Mouse (Mus musculus) liver, embryonic 15.5 days (tissue): ENCODE data around the gene Retn. TPM values are rescaled to one million over a fixed set of nuclear protein-coding genes. Genes with fewer than 3 reads are reported as not detected.

ENCODE experiments used
- ATAC-seq: fragments of 200-750 bp; cut with Nextera tagmentation; 2 replicates; pipeline ENCODE4 v1.8.0; 2017; ENCODE audit warnings: moderate number of reproducible peaks, mild to moderate bottlenecking, moderate library complexity; ENCODE audit not compliant: insufficient read depth
- H3K27ac ChIP-seq: fragments of 300-500 bp; sonication (generic); replicated peaks from 2 replicates; pipeline ENCODE4 v1.5.1; 2015; ENCODE audit warnings: mild to moderate bottlenecking, inconsistent platforms
- H3K27me3 ChIP-seq: fragments of 300-500 bp; sonication (generic); 2 replicates; pipeline ENCODE4 v1.6.1; 2015; ENCODE audit warnings: mild to moderate bottlenecking, inconsistent platforms
- H3K36me3 ChIP-seq: fragments of 300-500 bp; sonication (generic); replicated peaks from 2 replicates; pipeline ENCODE4 v1.6.1; 2015; ENCODE audit warnings: moderate library complexity, mild to moderate bottlenecking, inconsistent platforms
- H3K4me1 ChIP-seq: fragments of 300-500 bp; sonication (generic); replicated peaks from 2 replicates; pipeline ENCODE4 v1.6.1; 2015; ENCODE audit warnings: inconsistent platforms
- H3K4me2 ChIP-seq: fragments of 300-500 bp; sonication (generic); 2 replicates; pipeline ENCODE4 v1.6.1; 2015; ENCODE audit warnings: moderate library complexity, mild to moderate bottlenecking, inconsistent platforms
- H3K4me3 ChIP-seq: fragments of 300-500 bp; sonication (generic); replicated peaks from 2 replicates; pipeline ENCODE4 v1.5.1; 2015; ENCODE audit warnings: mild to moderate bottlenecking, inconsistent platforms
- H3K9ac ChIP-seq: fragments of 300-500 bp; sonication (generic); 2 replicates; pipeline ENCODE4 v1.6.1; 2015; ENCODE audit warnings: moderate library complexity, mild to moderate bottlenecking, inconsistent platforms
- H3K9me3 ChIP-seq: fragments of 300-500 bp; sonication (generic); replicated peaks from 2 replicates; pipeline ENCODE4 v1.6.1; 2016; ENCODE audit warnings: inconsistent platforms
- WGBS: fragments of 180-500 bp; shearing (Covaris S2); methylation state at CpG from one replicate; pipeline ENCODE4 v1.1.7; 2015; ENCODE audit warnings: mixed read lengths; ENCODE audit not compliant: insufficient replicate concordance; 5-methylcytosine and 5-hydroxymethylcytosine counted together
- polyA plus RNA-seq: library from polyadenylated mRNA; unstranded; fragments of >200 nt; fragmentation: Nextera tagmentation; extraction: Ambion mirVana; gene quantifications from 2 replicates; pipeline ENCODE4 v1.2.1, GENCODE M21; 2015

Gene Retn
- polyA plus RNA-seq = not detected in 2 replicates

DNA sequence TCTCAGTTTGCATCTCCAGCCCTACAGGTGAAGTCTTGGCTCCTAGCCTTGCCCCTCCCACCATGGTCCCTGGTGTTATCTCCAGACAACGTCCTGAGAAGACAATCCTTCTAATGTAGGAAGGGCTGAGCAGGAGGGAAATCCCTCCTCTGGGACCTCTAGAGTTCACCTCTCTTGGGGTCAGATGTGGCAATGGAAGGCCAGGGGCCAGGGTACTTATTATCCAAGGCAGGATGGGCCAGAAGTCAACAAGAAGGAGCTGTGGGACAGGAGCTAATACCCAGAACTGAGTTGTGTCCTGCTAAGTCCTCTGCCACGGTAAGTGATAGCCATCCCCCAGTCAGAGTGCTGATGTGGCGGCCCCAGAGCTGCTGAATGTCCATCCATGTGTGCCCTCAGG, at the start of gene Retn:
TSS of gene Retn (plus strand) at position 245 of the 400 bp plus-strand sequence.
- 0 out of 2 replicates have a peak, but pooled peaks cover 4% of the 10 kb centered on the region for H3K27me3 ChIP-seq
- H3K4me2 ChIP-seq = no peak within 1 kb of the TSS
- no peaks in the 10 kb centered on the region for H3K36me3 ChIP-seq
- no peaks in the 10 kb centered on the region for H3K4me1 ChIP-seq
- 53% methylated on average over 3 of the region's 3 CpGs for WGBS
- no peak within 1 kb of the TSS for H3K4me3 ChIP-seq
- ATAC-seq = no peak
- H3K9me3 ChIP-seq = no peaks in the 10 kb centered on the region
- H3K27ac ChIP-seq = no peak within 1 kb of the TSS
- no peak within 1 kb of the TSS for H3K9ac ChIP-seq

GRCm38 (mm10) chr8:3606593-3606992, 49.0 kb upstream of the Retn start:
- no peak overlapping the region for H3K9ac ChIP-seq
- no peaks in the 10 kb centered on the region for H3K27me3 ChIP-seq
- H3K4me3 ChIP-seq = no peak overlapping the region
- WGBS = 35% methylated on average over 16 of the region's 16 CpGs
- H3K36me3 ChIP-seq = peaks cover 44% of the 10 kb centered on the region
- H3K27ac ChIP-seq = no peak overlapping the region
- no peaks in the 10 kb centered on the region for H3K9me3 ChIP-seq
- H3K4me1 ChIP-seq = peaks cover 7% of the 10 kb centered on the region; the same call in 1 of the 2 replicates
- H3K4me2 ChIP-seq = no peak overlapping the region
- no peak for ATAC-seq

GRCm38 (mm10) chr8:3607822-3608221, 47.7 kb upstream of the Retn start:
- H3K4me2 ChIP-seq = no peak overlapping the region
- no peaks in the 10 kb centered on the region for H3K27me3 ChIP-seq
- WGBS = 83% methylated on average over 7 of the region's 7 CpGs
- no peak overlapping the region for H3K4me3 ChIP-seq
- H3K36me3 ChIP-seq = peaks cover 56% of the 10 kb centered on the region
- no peak overlapping the region for H3K9ac ChIP-seq
- H3K9me3 ChIP-seq = no peaks in the 10 kb centered on the region
- ATAC-seq = no peak
- no peak overlapping the region for H3K27ac ChIP-seq
- H3K4me1 ChIP-seq = peaks cover 7% of the 10 kb centered on the region; the same call in 1 of the 2 replicates

- ATAC-seq = no peak
Observed at GRCm38 (mm10) chr8:3609046-3609815, 46.3 kb upstream of the Retn start.

GRCm38 (mm10) chr8:3609816-3610150, 45.8 kb upstream of the Retn start:
- Histone ChIP-seq H3K9me3 (no peaks in the 10 kb centered on the region), H3K9ac (no peak overlapping the region), H3K27me3 (no peaks in the 10 kb centered on the region), H3K4me3 (no peak overlapping the region), H3K27ac (no peak overlapping the region), H3K4me2 (no peak overlapping the region), H3K4me1 (peaks cover 7% of the 10 kb centered on the region; the same call in 1 of the 2 replicates), H3K36me3 (peaks cover 76% of the 10 kb centered on the region)
- no peak for ATAC-seq
- WGBS = 80% methylated on average over 6 of the region's 6 CpGs

More at GRCm38 (mm10) chr8:3609046-3609815, 46.3 kb upstream of the Retn start:
- Histone ChIP-seq H3K9me3 (no peaks in the 10 kb centered on the region), H3K4me3 (no peak overlapping the region), H3K4me1 (peaks cover 7% of the 10 kb centered on the region; the same call in 1 of the 2 replicates), H3K36me3 (peaks cover 70% of the 10 kb centered on the region), H3K27me3 (no peaks in the 10 kb centered on the region), H3K27ac (no peak overlapping the region), H3K4me2 (no peak overlapping the region), H3K9ac (no peak overlapping the region)
- WGBS = 81% methylated on average over 12 of the region's 12 CpGs

DNA sequence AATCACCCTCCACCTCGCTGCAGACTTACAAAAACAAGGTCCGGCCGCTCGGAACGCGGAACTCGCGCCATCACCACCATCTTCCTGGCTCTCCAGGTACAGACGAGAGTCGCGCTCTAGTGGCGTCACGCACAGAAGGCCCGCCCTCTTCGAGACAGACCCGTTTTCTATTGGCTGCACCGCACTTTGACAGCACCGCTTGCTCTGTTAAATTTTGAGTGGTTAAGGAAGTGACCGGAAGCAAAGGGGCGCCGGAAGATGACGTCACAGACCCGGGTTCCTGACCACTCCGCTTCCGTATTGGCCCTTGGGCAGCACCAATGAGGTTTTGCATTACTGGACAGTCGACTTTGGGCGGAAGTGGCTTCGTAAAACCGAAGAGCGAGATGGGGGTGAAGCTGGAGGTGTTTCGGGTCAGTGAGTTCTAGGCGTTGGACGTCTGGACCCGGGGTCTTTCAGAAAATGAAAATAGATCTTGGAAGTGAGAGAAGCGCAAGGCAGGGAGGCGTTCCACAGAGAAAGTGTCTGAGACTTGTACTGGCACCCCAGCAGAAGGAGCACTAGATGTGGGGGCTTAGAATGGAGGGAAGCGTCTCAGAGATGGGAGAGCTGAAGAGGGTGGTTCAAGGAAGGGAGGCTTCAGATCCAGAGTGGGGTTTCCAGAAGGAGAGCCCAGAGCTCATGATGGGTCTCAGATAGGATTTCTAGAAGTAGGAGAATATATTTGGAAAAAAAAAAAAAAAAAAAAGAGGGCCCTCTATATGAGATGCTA, 34.2 kb upstream of the Retn start, which contains the start of the genes Xab2 and Pet100:
TSS of gene Xab2 (minus strand) at position 118 of the 772 bp plus-strand sequence.
TSS of gene Pet100 (plus strand) at position 350 of the 772 bp plus-strand sequence.
- Histone ChIP-seq H3K4me1 (peaks cover 31% of the 10 kb centered on the region), H3K27me3 (no peaks in the 10 kb centered on the region), H3K4me2 (peak within 1 kb of the TSS; percentile 82), H3K36me3 (peaks cover 23% of the 10 kb centered on the region), H3K4me3 (peak within 1 kb of the TSS; percentile 94), H3K27ac (peak within 1 kb of the TSS; percentile 64), H3K9me3 (no peaks in the 10 kb centered on the region), H3K9ac (peak within 1 kb of the TSS; percentile 75)
- peak; percentile 96 for ATAC-seq
- WGBS = under 1% methylated on average over 37 of the region's 37 CpGs

DNA sequence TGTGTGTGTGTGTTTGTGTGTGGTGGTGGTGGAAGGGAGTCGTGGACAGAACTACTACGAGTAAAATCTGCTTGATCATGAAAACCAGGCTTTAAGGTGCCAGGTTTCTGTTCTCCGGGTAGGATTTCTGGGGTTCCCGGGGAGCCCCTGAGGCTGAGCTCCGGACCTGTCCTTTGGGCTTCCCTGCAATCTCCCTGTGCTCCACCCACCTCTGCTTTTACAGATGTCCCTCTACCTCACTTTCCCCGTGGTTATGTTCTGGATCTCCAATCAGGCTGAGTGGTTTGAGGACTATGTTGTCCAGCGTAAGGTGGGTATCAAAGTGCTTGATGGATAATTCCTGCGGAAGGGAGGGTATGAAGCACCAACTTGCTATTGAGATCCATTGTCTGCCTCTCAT, 33.5 kb upstream of the Retn start:
- H3K27me3 ChIP-seq = no peaks in the 10 kb centered on the region
- peak overlapping the region; percentile 68; the same call in 1 of the 2 replicates for H3K9ac ChIP-seq
- 63% methylated on average over 8 of the region's 8 CpGs for WGBS

DNA sequence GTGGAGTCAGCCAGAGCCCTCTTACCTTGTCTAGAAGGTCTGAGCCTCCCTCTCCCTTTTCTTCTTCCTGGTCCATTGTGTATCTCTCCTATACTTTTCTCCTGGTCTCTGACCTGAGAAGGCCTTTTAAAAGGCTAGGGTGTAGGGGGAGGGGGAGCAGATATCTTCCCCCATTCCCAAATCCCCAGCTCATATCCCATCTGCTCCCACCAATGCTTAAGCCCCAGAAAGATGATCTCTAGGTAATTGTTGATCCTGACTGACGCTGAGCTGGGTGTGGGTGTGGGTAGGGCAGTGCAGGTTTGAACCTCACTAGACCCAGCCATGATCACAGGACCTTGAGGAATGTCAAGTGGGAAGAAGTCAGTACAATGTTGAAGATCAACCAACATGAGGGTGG, 30.1 kb upstream of the Retn start, which contains the start of gene Pcp2:
TSS of gene Pcp2 (minus strand) at position 101 of the 400 bp plus-strand sequence.
- no peaks in the 10 kb centered on the region for H3K9me3 ChIP-seq
- H3K9ac ChIP-seq = no peak within 1 kb of the TSS
- H3K27me3 ChIP-seq = peaks cover 18% of the 10 kb centered on the region
- no peak for ATAC-seq
- H3K4me3 ChIP-seq = no peak within 1 kb of the TSS
- H3K4me1 ChIP-seq = peaks cover 17% of the 10 kb centered on the region
- WGBS = 56% methylated on average over 1 of the region's 1 CpGs
- H3K4me2 ChIP-seq = no peak within 1 kb of the TSS
- no peaks in the 10 kb centered on the region for H3K36me3 ChIP-seq
- no peak within 1 kb of the TSS for H3K27ac ChIP-seq

More for the DNA sequence above, 33.5 kb upstream of the Retn start:
- peak overlapping the region; percentile 94 for H3K4me3 ChIP-seq
- H3K36me3 ChIP-seq = peaks cover 17% of the 10 kb centered on the region
- ATAC-seq = no peak
- H3K4me2 ChIP-seq = peak overlapping the region; percentile 82
- H3K27ac ChIP-seq = no peak overlapping the region
- H3K4me1 ChIP-seq = peaks cover 31% of the 10 kb centered on the region
- no peaks in the 10 kb centered on the region for H3K9me3 ChIP-seq

- 17% methylated on average over 5 of the region's 5 CpGs for WGBS
- peaks cover 22% of the 10 kb centered on the region for H3K27me3 ChIP-seq
- peaks cover 23% of the 10 kb centered on the region for H3K4me1 ChIP-seq
- no peak for ATAC-seq
- no peak overlapping the region for H3K4me2 ChIP-seq
- no peaks in the 10 kb centered on the region for H3K36me3 ChIP-seq
- no peak overlapping the region for H3K27ac ChIP-seq
- no peak overlapping the region for H3K9ac ChIP-seq
- H3K4me3 ChIP-seq = no peak overlapping the region
- H3K9me3 ChIP-seq = no peaks in the 10 kb centered on the region
Observed at GRCm38 (mm10) chr8:3626971-3627370, 28.6 kb upstream of the Retn start.

DNA sequence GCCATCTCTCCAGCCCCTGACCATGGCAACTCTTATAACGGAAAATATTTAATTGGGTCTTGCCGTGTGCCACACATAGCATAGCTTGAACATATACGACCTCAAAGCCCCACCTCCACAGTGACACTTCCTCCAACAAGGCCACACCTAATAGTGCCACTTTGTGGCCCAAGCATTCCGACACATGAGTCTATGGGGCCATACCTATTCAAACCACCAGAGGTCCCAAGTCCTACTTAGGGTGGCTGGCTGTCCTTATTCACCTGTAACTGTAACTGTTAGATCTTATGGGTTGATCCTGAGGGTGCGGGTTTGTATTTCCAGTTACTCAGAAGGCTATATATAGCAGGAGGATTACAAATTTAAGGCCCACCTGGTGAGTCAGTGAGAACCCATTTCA, 27.6 kb upstream of the Retn start:
- no peaks in the 10 kb centered on the region for H3K9me3 ChIP-seq
- no peak overlapping the region for H3K4me3 ChIP-seq
- no peak for ATAC-seq
- H3K4me2 ChIP-seq = no peak overlapping the region
- peaks cover under 1% of the 10 kb centered on the region for H3K36me3 ChIP-seq
- 40% methylated on average over 5 of the region's 5 CpGs for WGBS
- no peak overlapping the region for H3K9ac ChIP-seq
- peaks cover 22% of the 10 kb centered on the region for H3K27me3 ChIP-seq
- H3K27ac ChIP-seq = no peak overlapping the region
- H3K4me1 ChIP-seq = peaks cover 21% of the 10 kb centered on the region
